Mouse (Mus musculus) monocyte, adult 59 days (primary cell): ENCODE data around the gene Grem1. TPM values are rescaled to one million over a fixed set of nuclear protein-coding genes. Genes with fewer than 3 reads are reported as not detected.

ENCODE experiments used
- total RNA-seq, 2 experiments: library from RNA; stranded (reverse); gene quantifications; one replicate each; pipeline ENCODE4 v1.2.4; 2023

Gene Grem1
- not detected for total RNA-seq

GRCm38 (mm10) chr2:113758311-113759161 is at the start of gene Grem1:
Gene Grem1, minus strand, starts transcription at chr2:113758646.

Other genes starting within 250 kb of the Grem1 start
- gene Scg5, start 70.5 kb upstream of the Grem1 start, total RNA-seq: 1 to 10 TPM; 1.0 to 1.3 TPM
- 10 to 100 TPM; 30.0 to 35.6 TPM for gene Arhgap11a, start 90.0 kb upstream of the Grem1 start, total RNA-seq